ENCODE assay signal across 7 mouse cellular contexts in genomic region chr14:118854371-118855114, GRCm38 (mm10).
A peak's percentile ranks its signal among the peaks of the same experiment; 100 is the strongest.
DNase-seq lines count a peak whose midpoint lies in the region; ATAC-seq and TF ChIP-seq lines count a peak whose summit lies in the region.

No protein-coding gene starts in this region.

- peaks cover 10% of the 10 kb centered on the region for H3K4me1 ChIP-seq in hindbrain, embryonic 16.5 days (ENCODE audit: control insufficient read depth, insufficient read depth, low read depth, low read length)
- H3K4me1 ChIP-seq in limb, embryonic 15.5 days, result peaks cover 14% of the 10 kb centered on the region
- H3K4me1 ChIP-seq in midbrain, embryonic 14.5 days (ENCODE audit: control insufficient read depth, insufficient read depth, low read length), result peaks cover 3% of the 10 kb centered on the region; the same call in 1 of the 2 replicates
- H3K4me1 ChIP-seq in spleen, adult 2 months (ENCODE audit: control insufficient read depth, insufficient read depth, insufficient read length), result peaks cover 15% of the 10 kb centered on the region; the same call in 1 of the 2 replicates

- H3K9me3 ChIP-seq in hindbrain, embryonic 16.5 days (ENCODE audit: control insufficient read depth, low read length), result no peaks in the 10 kb centered on the region
- no peaks in the 10 kb centered on the region for H3K9me3 ChIP-seq in limb, embryonic 15.5 days
- H3K9me3 ChIP-seq in midbrain, embryonic 14.5 days (ENCODE audit: control insufficient read depth, low read length), result no peaks in the 10 kb centered on the region

- H3K4me3 ChIP-seq in hindbrain, embryonic 16.5 days (ENCODE audit: low read length), result peak overlapping the region; percentile 53
- H3K4me3 ChIP-seq in limb, embryonic 15.5 days, result peak overlapping the region; percentile 55
- peak overlapping the region; percentile 46 for H3K4me3 ChIP-seq in midbrain, embryonic 14.5 days (replicated peaks; ENCODE audit: low read depth, low read length)
- H3K4me3 ChIP-seq in spleen, adult 2 months (ENCODE audit: extremely low read depth, insufficient read depth, insufficient read length), result peak overlapping the region; percentile 58

- no peak for TF ChIP-seq CTCF in spleen, adult 2 months (IDR thresholded peaks at IDR 0.05; ENCODE audit: extremely low read depth, insufficient read depth, insufficient read length, insufficient replicate concordance)

- peak; percentile 30 for DNase-seq in MN1 (ENCODE audit: low spot score)
- peak; percentile 27 for DNase-seq in brain, adult 2 months (ENCODE audit: low read depth, low spot score)
- DNase-seq in gastrocnemius, postnatal 10 days, result peak; percentile 40
- peak; percentile 74 for DNase-seq in midbrain, embryonic 14.5 days
- DNase-seq in spleen, adult 2 months (ENCODE audit: low read depth in 1 of 2, low spot score in 2 of 2), result peak; percentile 59 to 67

- no peak for TF ChIP-seq POLR2A in spleen, adult 2 months (IDR thresholded peaks at IDR 0.05; ENCODE audit: low read depth, low read length)

- H3K27ac ChIP-seq in hindbrain, embryonic 16.5 days (ENCODE audit: low read depth, low read length), result no peak overlapping the region
- no peak overlapping the region for H3K27ac ChIP-seq in limb, embryonic 15.5 days
- no peak overlapping the region for H3K27ac ChIP-seq in midbrain, embryonic 14.5 days (replicated peaks; ENCODE audit: low read depth, low read length)
- H3K27ac ChIP-seq in spleen, adult 2 months (ENCODE audit: insufficient read depth, low read length), result peak overlapping the region; percentile 54

- peak overlapping the region; percentile 63 for H3K9ac ChIP-seq in hindbrain, embryonic 16.5 days (ENCODE audit: low read depth, low read length)
- peak overlapping the region; percentile 37 for H3K9ac ChIP-seq in limb, embryonic 15.5 days
- peak overlapping the region; percentile 39 for H3K9ac ChIP-seq in midbrain, embryonic 14.5 days (replicated peaks; ENCODE audit: low read length)

- H3K4me2 ChIP-seq in hindbrain, embryonic 16.5 days (ENCODE audit: low read length), result peak overlapping the region; percentile 75
- peak overlapping the region; percentile 98 for H3K4me2 ChIP-seq in limb, embryonic 15.5 days
- H3K4me2 ChIP-seq in midbrain, embryonic 14.5 days (ENCODE audit: low read length), result peak overlapping the region; percentile 97

- peak; percentile 81 for ATAC-seq in hindbrain, embryonic 16.5 days
- ATAC-seq in limb, embryonic 15.5 days (ENCODE audit: insufficient number of reproducible peaks, low FRiP score, low TSS enrichment, low read depth), result peak; percentile 46; the same call in 1 of the 2 replicates
- ATAC-seq in midbrain, embryonic 14.5 days (ENCODE audit: low FRiP score, low TSS enrichment), result peak; percentile 80; the same call in 1 of the 2 replicates

- 2% methylated on average over 48 of the region's 48 CpGs for WGBS in hindbrain, embryonic 16.5 days
- 2% methylated on average over 47 of the region's 48 CpGs for WGBS in limb, embryonic 15.5 days
- WGBS in midbrain, embryonic 14.5 days, result 1% methylated on average over 48 of the region's 48 CpGs
- 2% methylated on average over 48 of the region's 48 CpGs for WGBS in spleen, adult 2 months

- no peaks in the 10 kb centered on the region; the same call in 1 of the 2 replicates for H3K27me3 ChIP-seq in hindbrain, embryonic 16.5 days (replicated peaks; ENCODE audit: control insufficient read depth, insufficient read depth, low read length)
- H3K27me3 ChIP-seq in limb, embryonic 15.5 days, result peaks cover 19% of the 10 kb centered on the region
- peaks cover 12% of the 10 kb centered on the region; the same call in 1 of the 2 replicates for H3K27me3 ChIP-seq in midbrain, embryonic 14.5 days (ENCODE audit: control insufficient read depth, insufficient read depth, low read length)
- H3K27me3 ChIP-seq in spleen, adult 2 months (ENCODE audit: control insufficient read depth, insufficient read depth, low read length), result peaks cover 4% of the 10 kb centered on the region; the same call in 1 of the 2 replicates

- no peaks in the 10 kb centered on the region for H3K36me3 ChIP-seq in hindbrain, embryonic 16.5 days (ENCODE audit: control insufficient read depth, insufficient read depth, low read length)
- H3K36me3 ChIP-seq in limb, embryonic 15.5 days, result no peaks in the 10 kb centered on the region
- no peaks in the 10 kb centered on the region for H3K36me3 ChIP-seq in midbrain, embryonic 14.5 days (ENCODE audit: control insufficient read depth, insufficient read depth, low read length)
- no peaks in the 10 kb centered on the region for H3K36me3 ChIP-seq in spleen, adult 2 months (ENCODE audit: control insufficient read depth, insufficient read depth, low read length)
